Mouse (Mus musculus) MEL (cell line): Measurements from ENCODE around the gene Acrv1. TPM values are rescaled to one million over a fixed set of nuclear protein-coding genes. Genes with fewer than 3 reads are reported as not detected.
A peak's percentile ranks its signal among the peaks of the same experiment; 100 is the strongest.

Experiments
- DNase-seq: peaks from one replicate; pipeline ENCODE4 v3.0.0; 2011; ENCODE audit warnings: low read depth, low spot score
- H3K27ac ChIP-seq: 2 replicates; pipeline ENCODE4 v1.5.1; 2012; ENCODE audit warnings: low read depth, mild to moderate bottlenecking, control low read depth, low read length, moderate library complexity; ENCODE audit not compliant: control insufficient read depth
- H3K27me3 ChIP-seq, 2 experiments: fragments of 150-350 bp in 1 of 2; sonication (generic) in 1 of 2; 2 replicates each; pipeline ENCODE4 v1.6.1; 2012; ENCODE audit warnings: low read length in 2 of 2, mild to moderate bottlenecking in 2 of 2, improper control_type of control experiment in 1 of 2, moderate library complexity in 1 of 2; ENCODE audit not compliant: insufficient read depth in 2 of 2, control insufficient read depth in 1 of 2
- H3K36me3 ChIP-seq, 2 experiments: 2 replicates each; pipeline ENCODE4 v1.6.1; 2012 to 2014; ENCODE audit warnings: low read length in 2 of 2, improper control_type of control experiment in 1 of 2, inconsistent platforms in 1 of 2, mild to moderate bottlenecking in 1 of 2; ENCODE audit not compliant: insufficient read depth in 2 of 2, control insufficient read depth in 1 of 2
- H3K4me1 ChIP-seq, 2 experiments: fragments of 150-350 bp in 1 of 2; sonication (generic) in 1 of 2; 2 replicates each; pipeline ENCODE4 v1.6.1; 2012; ENCODE audit warnings: low read length in 2 of 2, improper control_type of control experiment in 1 of 2, mild to moderate bottlenecking in 1 of 2; ENCODE audit not compliant: insufficient read depth in 2 of 2, control insufficient read depth in 1 of 2
- H3K4me3 ChIP-seq, 2 experiments: fragments of 150-350 bp in 1 of 2; sonication (generic) in 1 of 2; 2 replicates each; pipeline ENCODE4 v1.5.1; 2012; ENCODE audit warnings: low read depth in 2 of 2, low read length in 2 of 2, mild to moderate bottlenecking in 2 of 2, moderate library complexity in 2 of 2, control low read depth in 1 of 2, improper control_type of control experiment in 1 of 2; ENCODE audit not compliant: control insufficient read depth in 1 of 2, insufficient read depth in 1 of 2
- H3K79me2 ChIP-seq: 2 replicates; pipeline ENCODE4 v1.6.1; 2012; ENCODE audit warnings: mild to moderate bottlenecking, low read length, moderate library complexity; ENCODE audit not compliant: control insufficient read depth, poor library complexity, insufficient read depth
- H3K9ac ChIP-seq: 2 replicates; pipeline ENCODE4 v1.6.1; 2012; ENCODE audit warnings: low read depth, mild to moderate bottlenecking, control low read depth, low read length, moderate library complexity; ENCODE audit not compliant: control insufficient read depth, poor library complexity, severe bottlenecking
- H3K9me3 ChIP-seq: fragments of 150-350 bp; sonication (generic); replicated peaks from 2 replicates; pipeline ENCODE4 v1.6.1; 2012; ENCODE audit warnings: mild to moderate bottlenecking, low read length, improper control_type of control experiment, moderate library complexity; ENCODE audit not compliant: insufficient read depth
- CHD1 ChIP-seq: IDR thresholded peaks from 2 replicates; pipeline ENCODE4 v1.6.1; 2012; ENCODE audit warnings: low read depth, mild to moderate bottlenecking, inconsistent platforms, low read length, improper control_type of control experiment
- CTCF ChIP-seq, 3 experiments: IDR thresholded peaks in 2 of 3; conservative IDR thresholded peaks in 1 of 3; 2 replicates each; pipeline ENCODE4 v1.5.1; 2011 to 2012; ENCODE audit warnings: low read length in 3 of 3, low read depth in 2 of 3, mild to moderate bottlenecking in 2 of 3, improper control_type of control experiment in 1 of 3, inconsistent platforms in 1 of 3, mixed read lengths in 1 of 3, moderate library complexity in 1 of 3; ENCODE audit not compliant: control insufficient read depth in 1 of 3, insufficient read depth in 1 of 3, poor library complexity in 1 of 3, severe bottlenecking in 1 of 3
- ELF1 ChIP-seq: IDR thresholded peaks from 2 replicates; pipeline ENCODE4 v1.6.1; 2014; ENCODE audit warnings: low read depth, mild to moderate bottlenecking, inconsistent platforms, low read length, improper control_type of control experiment, moderate library complexity
- ETS1 ChIP-seq: IDR thresholded peaks from 2 replicates; pipeline ENCODE4 v1.6.1; 2012; ENCODE audit warnings: low read depth, mild to moderate bottlenecking, inconsistent platforms, low read length, improper control_type of control experiment, moderate library complexity
- JUND ChIP-seq: IDR thresholded peaks from 2 replicates; pipeline ENCODE4 v1.6.1; 2011; ENCODE audit warnings: low read depth, mild to moderate bottlenecking, improper control_type of control experiment, low read length
- KAT2A ChIP-seq: conservative IDR thresholded peaks from 2 replicates; pipeline ENCODE4 v1.6.1; 2012; ENCODE audit warnings: low read depth, low read length, improper control_type of control experiment, inconsistent platforms
- MAFK ChIP-seq: IDR thresholded peaks from 2 replicates; pipeline ENCODE4 v1.6.1; 2011; ENCODE audit warnings: low read depth, mild to moderate bottlenecking, low read length, improper control_type of control experiment, borderline replicate concordance
- MAZ ChIP-seq: IDR thresholded peaks from 2 replicates; pipeline ENCODE4 v1.6.1; 2012; ENCODE audit warnings: low read depth, mild to moderate bottlenecking, inconsistent platforms, low read length, improper control_type of control experiment
- MEF2A ChIP-seq: IDR thresholded peaks from 2 replicates; pipeline ENCODE4 v1.6.1; 2014; ENCODE audit warnings: low read depth, mild to moderate bottlenecking, inconsistent platforms, low read length, improper control_type of control experiment; ENCODE audit not compliant: poor library complexity, insufficient replicate concordance, severe bottlenecking; ENCODE audit errors: extremely low read depth
- MXI1 ChIP-seq: IDR thresholded peaks from 2 replicates; pipeline ENCODE4 v1.6.1; 2011; ENCODE audit warnings: mild to moderate bottlenecking, low read depth, low read length, improper control_type of control experiment
- MYB ChIP-seq: IDR thresholded peaks from 2 replicates; pipeline ENCODE4 v1.6.1; 2011; ENCODE audit warnings: mild to moderate bottlenecking, low read depth, low read length, improper control_type of control experiment
- NRF1 ChIP-seq: IDR thresholded peaks from 2 replicates; pipeline ENCODE4 v1.6.1; 2014; ENCODE audit warnings: low read depth, mild to moderate bottlenecking, inconsistent platforms, low read length, improper control_type of control experiment, moderate library complexity; ENCODE audit not compliant: poor library complexity, insufficient read depth, severe bottlenecking
- POLR2A ChIP-seq, 2 experiments: IDR thresholded peaks; 2 replicates each; pipeline ENCODE4 v1.6.1; 2011 to 2012; ENCODE audit warnings: low read length in 2 of 2, mild to moderate bottlenecking in 2 of 2, control low read depth in 1 of 2, improper control_type of control experiment in 1 of 2, low read depth in 1 of 2, moderate library complexity in 1 of 2; ENCODE audit not compliant: control insufficient read depth in 1 of 2, insufficient read depth in 1 of 2, poor library complexity in 1 of 2
- POLR2AphosphoS2 ChIP-seq: IDR thresholded peaks from 2 replicates; pipeline ENCODE4 v1.6.1; 2011; ENCODE audit warnings: low read length, improper control_type of control experiment
- POLR2AphosphoS5 ChIP-seq: IDR thresholded peaks from 2 replicates; pipeline ENCODE4 v1.6.1; 2012; ENCODE audit warnings: low read depth, borderline replicate concordance, mild to moderate bottlenecking, inconsistent platforms, low read length, moderate library complexity, mixed read lengths
- RAD21 ChIP-seq: IDR thresholded peaks from 2 replicates; pipeline ENCODE4 v1.6.1; 2011; ENCODE audit warnings: mild to moderate bottlenecking, low read depth, low read length, improper control_type of control experiment
- RCOR1 ChIP-seq: IDR thresholded peaks from 2 replicates; pipeline ENCODE4 v1.6.1; 2012; ENCODE audit warnings: low read depth, mild to moderate bottlenecking, inconsistent platforms, low read length, improper control_type of control experiment
- SMC3 ChIP-seq: IDR thresholded peaks from 2 replicates; pipeline ENCODE4 v1.6.1; 2011; ENCODE audit warnings: low read depth, low read length, improper control_type of control experiment
- TAL1 ChIP-seq: IDR thresholded peaks from 2 replicates; pipeline ENCODE4 v1.6.1; 2012; ENCODE audit warnings: mild to moderate bottlenecking, inconsistent platforms, low read length, moderate library complexity, mixed read lengths
- USF1 ChIP-seq: IDR thresholded peaks from 2 replicates; pipeline ENCODE4 v1.6.1; 2014; ENCODE audit warnings: low read depth, mild to moderate bottlenecking, inconsistent platforms, low read length, improper control_type of control experiment, moderate library complexity
- USF2 ChIP-seq, 2 experiments: IDR thresholded peaks; 2 replicates each; pipeline ENCODE4 v1.6.1; 2011 to 2012; ENCODE audit warnings: improper control_type of control experiment in 2 of 2, low read length in 2 of 2, borderline replicate concordance in 1 of 2, inconsistent platforms in 1 of 2, low read depth in 1 of 2, mild to moderate bottlenecking in 1 of 2; ENCODE audit not compliant: insufficient read depth in 1 of 2
- ZC3H11A ChIP-seq: IDR thresholded peaks from 2 replicates; pipeline ENCODE4 v1.6.1; 2012; ENCODE audit warnings: low read depth, mild to moderate bottlenecking, inconsistent platforms, low read length, improper control_type of control experiment
- ZMIZ1 ChIP-seq: IDR thresholded peaks from 2 replicates; pipeline ENCODE4 v1.6.1; 2012; ENCODE audit warnings: low read depth, mild to moderate bottlenecking, inconsistent platforms, low read length, improper control_type of control experiment, moderate library complexity
- ZNF384 ChIP-seq: IDR thresholded peaks from 2 replicates; pipeline ENCODE4 v1.6.1; 2012; ENCODE audit warnings: low read depth, mild to moderate bottlenecking, inconsistent platforms, low read length, improper control_type of control experiment
- polyA plus RNA-seq, 2 experiments: library from polyadenylated mRNA; stranded (reverse) in 1 of 2; unstranded in 1 of 2; fragments of >175 nt in 1 of 2; fragments of >200 nt in 1 of 2; gene quantifications; 2 replicates each; pipeline versions ENCODE4 v1.2.1 to v1.2.4; 2012; ENCODE audit warnings: low replicate concordance in 2 of 2, low read depth in 1 of 2; ENCODE audit not compliant: insufficient read length in 2 of 2, insufficient read depth in 1 of 2, missing spikeins in 1 of 2
- total RNA-seq: library from RNA; depleted of rRNA; stranded (reverse); fragments of 300-350 nt; gene quantifications from 2 replicates; pipeline ENCODE4 v1.2.3, GENCODE M21; 2012

Gene Acrv1
- total and polyA plus RNA-seq, 3 experiments = 0.18 TPM; not detected in 2

GRCm38 (mm10) chr9:36687329-36687728 lies 5.7 kb upstream of the Acrv1 start:
- Histone ChIP-seq H3K79me2 (no peaks in the 10 kb centered on the region), H3K36me3 (no peaks in the 10 kb centered on the region), H3K4me1 (no peaks in the 10 kb centered on the region), H3K27me3 (no peaks in the 10 kb centered on the region), H3K9me3 (no peaks in the 10 kb centered on the region), H3K9ac (no peak overlapping the region), H3K27ac (no peak overlapping the region), H3K4me3 (no peak overlapping the region)
- TF ChIP-seq POLR2AphosphoS2 (no peak), ZMIZ1 (no peak), MAFK (no peak), ZC3H11A (peak; percentile 37; the same call in 1 of the 2 replicates), MYB (no peak), POLR2A (IDR thresholded peaks at IDR 0.05; ENCODE audit: control insufficient read depth in 1 of 2, insufficient read depth in 1 of 2, low read depth in 1 of 2, low read length in 2 of 2, poor library complexity in 1 of 2) (no peak), POLR2AphosphoS5 (no peak), MXI1 (no peak), SMC3 (peak; percentile 54), CHD1 (no peak), TAL1 (no peak), CTCF (IDR thresholded peaks at IDR 0.05 in 2 of 3, conservative IDR thresholded peaks at IDR 0.05 in 1 of 3; ENCODE audit: control insufficient read depth in 1 of 3, insufficient read depth in 1 of 3, low read depth in 2 of 3, low read length in 3 of 3, poor library complexity in 1 of 3, severe bottlenecking in 1 of 3) (peak in 2 of 3 experiments; percentile 28 to 62; a peak in 3 of 6 replicates), RAD21 (peak; percentile 80), MAZ (no peak), RCOR1 (no peak)
- peak; percentile 64 for DNase-seq

- Histone ChIP-seq H3K9me3 (no peaks in the 10 kb centered on the region), H3K27me3 (no peaks in the 10 kb centered on the region), H3K9ac (no peak overlapping the region), H3K4me3 (no peak overlapping the region), H3K79me2 (no peaks in the 10 kb centered on the region), H3K36me3 (no peaks in the 10 kb centered on the region), H3K4me1 (no peaks in the 10 kb centered on the region), H3K27ac (no peak overlapping the region)
- no peak for DNase-seq
- TF ChIP-seq RCOR1 (no peak), USF2 (IDR thresholded peaks at IDR 0.05; ENCODE audit: borderline replicate concordance in 1 of 2, insufficient read depth in 1 of 2, low read depth in 1 of 2, low read length in 2 of 2) (no peak), NRF1 (no peak), POLR2A (IDR thresholded peaks at IDR 0.05; ENCODE audit: control insufficient read depth in 1 of 2, insufficient read depth in 1 of 2, low read depth in 1 of 2, low read length in 2 of 2, poor library complexity in 1 of 2) (no peak), MEF2A (no peak), ELF1 (no peak), ZNF384 (no peak), TAL1 (no peak), SMC3 (no peak), ETS1 (no peak), RAD21 (no peak), KAT2A (no peak), JUND (no peak), CTCF (IDR thresholded peaks at IDR 0.05 in 2 of 3, conservative IDR thresholded peaks at IDR 0.05 in 1 of 3; ENCODE audit: control insufficient read depth in 1 of 3, insufficient read depth in 1 of 3, low read depth in 2 of 3, low read length in 3 of 3, poor library complexity in 1 of 3, severe bottlenecking in 1 of 3) (no peak), USF1 (no peak)
Measured at GRCm38 (mm10) chr9:36694276-36694675, 1.3 kb downstream of the Acrv1 start.
